Mouse (Mus musculus) forebrain, embryonic 10.5 days (tissue): Measurements from ENCODE around the gene Tfam. TPM values are rescaled to one million over a fixed set of nuclear protein-coding genes. Genes with fewer than 3 reads are reported as not detected.

Source experiments
- DNase-seq: peaks from one replicate; pipeline ENCODE4 v3.0.0-alpha.2; 2017; ENCODE audit warnings: low spot score; ENCODE audit errors: extremely low spot score
- H3K27ac ChIP-seq: fragments of 300-500 bp; sonication (generic); 2 replicates; pipeline ENCODE4 v1.5.1; 2016; ENCODE audit warnings: mild to moderate bottlenecking
- H3K27me3 ChIP-seq: fragments of 300-500 bp; sonication (generic); 2 replicates; pipeline ENCODE4 v1.6.1; 2016; ENCODE audit warnings: mild to moderate bottlenecking; ENCODE audit not compliant: poor library complexity, severe bottlenecking
- H3K36me3 ChIP-seq: fragments of 300-500 bp; sonication (generic); replicated peaks from 2 replicates; pipeline ENCODE4 v1.6.1; 2016; ENCODE audit warnings: mild to moderate bottlenecking, moderate library complexity
- H3K4me1 ChIP-seq: fragments of 300-500 bp; sonication (generic); 2 replicates; pipeline ENCODE4 v1.6.1; 2016
- H3K4me3 ChIP-seq: fragments of 300-500 bp; sonication (generic); 2 replicates; pipeline ENCODE4 v1.5.1; 2016; ENCODE audit warnings: mild to moderate bottlenecking, moderate library complexity
- H3K9me3 ChIP-seq: fragments of 300-500 bp; sonication (generic); 2 replicates; pipeline ENCODE4 v1.6.1; 2016; ENCODE audit warnings: mild to moderate bottlenecking, moderate library complexity
- WGBS: fragments of 180-500 bp; shearing (Covaris S2); methylation state at CpG from one replicate; pipeline ENCODE4 v1.1.7; 2016; 5-methylcytosine and 5-hydroxymethylcytosine counted together
- polyA plus RNA-seq: library from polyadenylated mRNA; unstranded; fragments of >200 nt; fragmentation: Nextera tagmentation; extraction: Ambion mirVana; gene quantifications from 2 replicates; pipeline ENCODE4 v1.2.1, GENCODE M21; 2016

Tfam gene
- polyA plus RNA-seq, 1 experiment from 2014 or later: 88.5 TPM

DNA sequence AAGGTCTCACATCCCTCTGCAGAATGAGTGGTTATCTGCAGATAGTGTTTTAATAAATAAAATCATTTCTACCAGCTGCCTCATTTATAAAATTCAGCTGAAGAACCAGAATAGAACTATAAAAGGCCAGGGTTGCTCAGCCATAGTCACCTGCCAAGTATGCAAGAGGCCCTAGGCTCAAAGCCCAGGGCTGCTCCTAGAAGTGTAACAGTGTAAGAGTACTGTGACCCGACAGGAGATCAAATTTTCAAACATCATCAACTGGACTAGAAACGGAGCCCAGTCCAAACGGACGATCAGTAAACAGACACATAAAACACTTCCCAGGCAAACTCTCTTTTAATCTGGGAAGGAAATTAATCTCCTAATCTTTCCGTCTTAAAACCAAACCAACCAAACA is 13.8 kb upstream of the Tfam start:
- Histone ChIP-seq H3K36me3 (peaks cover 27% of the 10 kb centered on the region), H3K4me1 (no peaks in the 10 kb centered on the region), H3K27me3 (no peaks in the 10 kb centered on the region), H3K9me3 (no peaks in the 10 kb centered on the region), H3K4me3 (no peak overlapping the region), H3K27ac (no peak overlapping the region)
- 91% methylated on average over 5 of the region's 5 CpGs for WGBS
- no peak for DNase-seq

DNA sequence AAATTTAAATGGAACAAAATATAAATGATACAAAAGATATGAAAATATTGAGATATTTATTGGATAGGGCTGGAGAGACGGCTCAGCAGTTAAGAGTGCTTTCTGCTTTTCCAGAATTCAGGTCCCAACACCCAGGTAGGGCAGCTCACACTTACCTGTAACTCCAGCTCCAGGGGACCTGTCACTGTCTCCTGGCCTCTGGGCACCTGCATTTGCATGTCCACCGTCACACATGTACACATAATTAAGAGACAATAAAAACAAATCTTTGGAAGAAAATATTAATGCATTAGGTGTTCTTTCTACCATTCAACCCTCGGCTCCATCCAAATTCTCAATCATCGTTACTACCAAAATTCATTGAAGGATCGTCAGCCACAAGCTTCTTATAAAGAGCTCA is 13.2 kb upstream of the Tfam start:
- no peaks in the 10 kb centered on the region for H3K9me3 ChIP-seq
- 87% methylated on average over 5 of the region's 5 CpGs for WGBS
- no peaks in the 10 kb centered on the region for H3K4me1 ChIP-seq
- H3K4me3 ChIP-seq: no peak overlapping the region
- H3K27ac ChIP-seq: no peak overlapping the region
- peaks cover 21% of the 10 kb centered on the region for H3K36me3 ChIP-seq
- no peak for DNase-seq
- no peaks in the 10 kb centered on the region for H3K27me3 ChIP-seq

DNA sequence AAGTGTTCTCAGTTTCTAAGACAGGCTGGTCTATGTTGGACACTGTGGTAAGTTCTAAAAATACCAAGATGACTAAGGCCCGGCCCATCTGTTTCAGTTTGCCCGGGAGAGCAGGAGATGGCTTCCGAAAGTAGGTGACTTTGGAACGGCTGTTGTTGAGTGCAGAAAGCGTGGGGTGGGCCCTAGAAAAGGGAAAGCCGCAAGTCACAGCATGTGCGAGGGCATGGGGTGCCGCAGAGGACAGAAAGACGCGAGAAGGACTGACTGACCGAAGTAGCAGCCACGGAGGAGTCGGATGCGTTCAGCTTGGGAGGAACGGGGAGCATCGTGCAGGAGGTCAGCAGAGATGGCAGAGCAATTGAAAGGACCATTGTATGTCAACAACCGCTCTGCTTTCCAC is 12.4 kb upstream of the Tfam start:
- no peaks in the 10 kb centered on the region for H3K27me3 ChIP-seq
- H3K36me3 ChIP-seq: peaks cover 14% of the 10 kb centered on the region
- no peaks in the 10 kb centered on the region for H3K9me3 ChIP-seq
- H3K4me1 ChIP-seq: no peaks in the 10 kb centered on the region
- H3K27ac ChIP-seq: no peak overlapping the region
- WGBS: 88% methylated on average over 17 of the region's 17 CpGs
- H3K4me3 ChIP-seq: no peak overlapping the region
- no peak for DNase-seq

DNA sequence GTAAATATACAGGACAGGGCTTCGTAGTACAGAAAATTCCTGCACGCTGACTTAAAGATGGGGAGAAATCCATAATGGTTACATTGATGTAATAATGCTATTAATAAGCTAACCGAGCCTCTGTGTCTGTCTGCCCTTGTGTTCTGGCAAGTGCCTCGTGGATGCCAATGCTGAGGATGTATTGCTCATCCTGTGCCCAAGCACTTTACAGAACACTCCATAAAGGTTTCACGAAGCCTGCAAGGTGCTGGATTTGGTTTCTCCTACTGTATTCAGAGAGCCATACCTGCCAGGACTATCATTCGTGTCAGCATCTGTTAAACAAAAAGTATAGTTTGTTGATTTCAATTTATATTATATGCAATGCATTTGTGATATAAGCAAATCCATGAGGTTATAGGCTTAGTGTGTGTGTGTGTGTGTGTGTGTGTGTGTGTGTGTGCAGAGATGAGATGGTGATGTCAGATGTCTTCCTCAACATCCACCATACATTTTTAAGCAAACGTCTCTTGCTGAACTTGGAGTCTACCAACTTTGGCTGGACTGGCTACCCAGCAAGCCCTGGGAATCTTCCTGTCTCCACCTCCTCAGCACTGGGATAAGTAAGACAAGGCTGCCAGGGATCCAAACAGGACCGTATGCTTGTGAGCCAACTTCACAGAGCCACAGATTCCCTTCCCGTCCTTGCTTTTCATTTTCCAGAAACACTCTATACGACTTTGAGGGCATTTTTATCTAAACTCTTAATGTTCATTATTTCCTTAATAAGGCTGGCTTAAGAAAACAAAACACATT is 11.2 kb upstream of the Tfam start:
- Histone ChIP-seq H3K36me3 (peaks cover 2% of the 10 kb centered on the region), H3K9me3 (no peaks in the 10 kb centered on the region), H3K4me3 (no peak overlapping the region), H3K27ac (no peak overlapping the region), H3K4me1 (no peaks in the 10 kb centered on the region), H3K27me3 (no peaks in the 10 kb centered on the region)
- 88% methylated on average over 10 of the region's 10 CpGs for WGBS
- no peak for DNase-seq

- WGBS: 69% methylated on average over 7 of the region's 7 CpGs
- H3K9me3 ChIP-seq: no peaks in the 10 kb centered on the region
- no peak for DNase-seq
- H3K27ac ChIP-seq: no peak overlapping the region
- H3K36me3 ChIP-seq: no peaks in the 10 kb centered on the region
- H3K27me3 ChIP-seq: no peaks in the 10 kb centered on the region
- no peaks in the 10 kb centered on the region for H3K4me1 ChIP-seq
- no peak overlapping the region for H3K4me3 ChIP-seq
Measured at GRCm38 (mm10) chr10:71246956-71247355, 8.9 kb upstream of the Tfam start.

- no peak for DNase-seq
- Histone ChIP-seq H3K27ac (no peak overlapping the region), H3K4me1 (peaks cover 21% of the 10 kb centered on the region), H3K9me3 (no peaks in the 10 kb centered on the region), H3K27me3 (no peaks in the 10 kb centered on the region), H3K36me3 (peaks cover 15% of the 10 kb centered on the region), H3K4me3 (no peak overlapping the region)
- WGBS: 79% methylated on average over 6 of the region's 6 CpGs
Measured at GRCm38 (mm10) chr10:71239479-71240120, 1.5 kb upstream of the Tfam start.

DNA sequence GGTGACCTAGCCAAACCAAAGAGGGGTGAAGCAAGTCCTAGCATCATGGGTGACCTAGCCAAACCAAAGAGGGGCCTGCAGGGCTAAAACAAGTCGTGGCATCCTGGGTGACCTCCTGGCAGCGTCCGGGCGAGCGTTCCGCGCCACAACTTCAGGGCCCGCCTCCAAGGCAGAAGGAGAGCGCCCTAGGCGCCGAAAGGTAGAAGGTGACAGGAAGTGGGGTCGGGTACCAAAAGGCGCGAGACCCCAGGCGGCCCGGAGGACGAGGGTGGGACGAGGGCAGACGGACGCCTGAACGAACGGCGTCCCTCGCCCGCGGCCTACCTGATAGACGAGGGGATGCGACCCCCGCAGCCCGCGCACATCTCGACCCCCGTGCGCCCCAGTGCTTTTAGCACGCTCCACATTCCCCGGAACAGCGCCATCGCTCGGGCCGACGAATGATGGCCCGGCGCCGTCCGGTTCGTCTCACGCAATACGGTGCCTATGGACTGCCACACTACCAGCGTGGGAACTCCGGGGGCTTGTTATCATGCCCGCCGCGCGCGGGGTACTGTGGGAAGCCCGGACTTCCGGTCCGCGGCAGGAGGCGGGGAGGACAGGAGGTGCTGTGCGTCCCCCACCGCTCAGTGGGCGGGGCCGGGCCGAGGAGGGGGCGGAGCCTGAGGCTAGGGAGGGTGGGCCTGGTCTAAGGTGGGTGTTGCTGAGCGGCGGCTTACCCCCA is 402 bp downstream of the Tfam start:
- H3K9me3 ChIP-seq: no peaks in the 10 kb centered on the region
- WGBS: under 1% methylated on average over 68 of the region's 68 CpGs
- H3K4me3 ChIP-seq: peak overlapping the region; percentile 92

DNA sequence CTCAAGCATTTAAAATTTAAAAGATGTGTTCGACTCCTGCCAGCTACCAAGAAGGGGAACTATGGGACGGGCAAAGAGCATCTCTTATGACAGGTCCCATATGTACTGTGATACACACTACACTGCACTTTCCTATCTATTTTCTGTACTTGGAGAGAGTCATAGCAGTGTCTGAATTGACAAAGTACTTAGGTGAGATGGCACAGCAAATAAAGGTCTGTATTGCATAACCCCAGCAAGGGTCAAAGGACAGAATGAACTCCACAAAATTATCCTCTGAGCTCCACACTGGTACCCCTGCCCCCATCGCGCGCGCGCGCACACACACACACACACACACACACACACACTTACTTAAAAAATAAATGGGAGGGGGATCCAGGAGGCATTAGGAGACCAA is 4.0 kb downstream of the Tfam start:
- peaks cover 67% of the 10 kb centered on the region for H3K36me3 ChIP-seq

More for the DNA sequence above, 402 bp downstream of the Tfam start:
- H3K4me1 ChIP-seq: peaks cover 21% of the 10 kb centered on the region
- no peaks in the 10 kb centered on the region for H3K27me3 ChIP-seq
- peaks cover 34% of the 10 kb centered on the region for H3K36me3 ChIP-seq
- H3K27ac ChIP-seq: peak overlapping the region; percentile 92
- DNase-seq: peak; percentile 94

DNA sequence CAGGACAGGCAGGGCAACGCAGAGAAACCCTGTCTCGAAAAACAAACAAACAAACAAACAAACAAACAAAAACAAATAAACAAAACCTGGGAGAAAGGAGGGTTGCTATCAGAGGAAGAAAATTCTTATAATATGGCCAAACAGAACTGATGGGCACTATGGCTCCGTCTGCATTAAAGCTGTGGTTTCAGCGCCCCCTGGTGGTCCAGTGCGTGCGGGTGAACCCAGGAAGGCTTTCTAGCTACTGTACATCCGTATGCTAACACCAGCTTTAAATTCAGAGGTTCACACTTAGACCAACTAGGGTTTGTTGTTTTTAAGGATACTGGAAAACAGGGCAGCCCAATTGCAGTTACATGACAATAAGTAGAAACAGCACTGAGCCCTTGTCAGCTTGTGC is 12.2 kb downstream of the Tfam start:
- Histone ChIP-seq H3K9me3 (0 out of 2 replicates have a peak, but pooled peaks cover 3% of the 10 kb centered on the region), H3K27me3 (no peaks in the 10 kb centered on the region), H3K4me1 (no peaks in the 10 kb centered on the region), H3K36me3 (peaks cover 89% of the 10 kb centered on the region), H3K27ac (no peak overlapping the region), H3K4me3 (no peak overlapping the region)
- WGBS: 49% methylated on average over 7 of the region's 7 CpGs
- DNase-seq: peak; percentile 64

More for the DNA sequence above, 4.0 kb downstream of the Tfam start:
- Histone ChIP-seq H3K27me3 (no peaks in the 10 kb centered on the region), H3K4me3 (no peak overlapping the region), H3K27ac (no peak overlapping the region), H3K4me1 (peaks cover 21% of the 10 kb centered on the region), H3K9me3 (no peaks in the 10 kb centered on the region)
- 96% methylated on average over 8 of the region's 8 CpGs for WGBS
- DNase-seq: no peak

DNA sequence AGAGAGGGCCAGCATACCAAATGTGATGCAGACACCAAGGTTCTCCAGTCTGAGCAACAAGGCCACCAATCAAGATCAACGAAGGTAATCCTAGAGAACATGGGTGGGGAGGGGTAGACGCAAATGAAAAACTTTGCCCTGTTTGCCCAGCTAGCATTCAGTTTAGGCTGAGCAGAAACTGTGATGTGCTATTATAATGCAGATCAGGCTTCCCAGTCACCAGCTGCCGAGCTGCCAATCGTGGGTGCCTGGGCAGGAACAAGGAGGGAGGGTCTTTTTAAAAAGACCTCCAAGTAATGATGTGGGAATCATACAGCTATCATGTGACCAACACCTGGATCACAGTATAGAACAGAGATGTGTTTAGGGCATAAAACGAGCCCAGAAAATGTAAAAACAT is 15.0 kb downstream of the Tfam start:
- no peak overlapping the region for H3K27ac ChIP-seq
- H3K4me1 ChIP-seq: no peaks in the 10 kb centered on the region
- WGBS: 88% methylated on average over 5 of the region's 5 CpGs
- H3K9me3 ChIP-seq: 0 out of 2 replicates have a peak, but pooled peaks cover 3% of the 10 kb centered on the region
- no peak overlapping the region for H3K4me3 ChIP-seq
- DNase-seq: no peak
- peaks cover 3% of the 10 kb centered on the region; the same call in 1 of the 2 replicates for H3K27me3 ChIP-seq
- H3K36me3 ChIP-seq: peaks cover 63% of the 10 kb centered on the region

DNA sequence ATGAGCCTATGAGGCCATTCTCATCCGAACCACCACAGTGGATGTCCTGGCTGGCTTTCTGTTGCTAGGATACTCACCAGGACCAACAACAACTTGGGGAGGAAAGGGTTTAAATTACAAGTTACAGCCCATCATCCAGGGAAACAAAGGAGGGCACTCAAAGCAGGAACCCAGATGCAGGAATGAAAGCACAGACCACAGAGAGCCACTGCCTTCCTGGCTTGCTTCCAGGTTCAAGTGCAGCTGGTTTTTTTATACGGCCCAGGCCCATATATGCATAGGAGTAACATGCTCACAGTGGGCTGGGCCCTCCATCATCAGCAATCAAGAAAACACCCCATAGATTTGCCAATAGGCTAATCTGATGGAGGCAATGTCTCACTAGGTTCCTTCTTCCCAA is 15.4 kb downstream of the Tfam start:
- H3K27ac ChIP-seq: no peak overlapping the region
- H3K27me3 ChIP-seq: peaks cover 3% of the 10 kb centered on the region; the same call in 1 of the 2 replicates
- 91% methylated on average over 2 of the region's 2 CpGs for WGBS
- no peak overlapping the region for H3K4me3 ChIP-seq
- H3K36me3 ChIP-seq: peaks cover 58% of the 10 kb centered on the region
- H3K9me3 ChIP-seq: 0 out of 2 replicates have a peak, but pooled peaks cover 3% of the 10 kb centered on the region
- no peak for DNase-seq
- H3K4me1 ChIP-seq: no peaks in the 10 kb centered on the region

DNA sequence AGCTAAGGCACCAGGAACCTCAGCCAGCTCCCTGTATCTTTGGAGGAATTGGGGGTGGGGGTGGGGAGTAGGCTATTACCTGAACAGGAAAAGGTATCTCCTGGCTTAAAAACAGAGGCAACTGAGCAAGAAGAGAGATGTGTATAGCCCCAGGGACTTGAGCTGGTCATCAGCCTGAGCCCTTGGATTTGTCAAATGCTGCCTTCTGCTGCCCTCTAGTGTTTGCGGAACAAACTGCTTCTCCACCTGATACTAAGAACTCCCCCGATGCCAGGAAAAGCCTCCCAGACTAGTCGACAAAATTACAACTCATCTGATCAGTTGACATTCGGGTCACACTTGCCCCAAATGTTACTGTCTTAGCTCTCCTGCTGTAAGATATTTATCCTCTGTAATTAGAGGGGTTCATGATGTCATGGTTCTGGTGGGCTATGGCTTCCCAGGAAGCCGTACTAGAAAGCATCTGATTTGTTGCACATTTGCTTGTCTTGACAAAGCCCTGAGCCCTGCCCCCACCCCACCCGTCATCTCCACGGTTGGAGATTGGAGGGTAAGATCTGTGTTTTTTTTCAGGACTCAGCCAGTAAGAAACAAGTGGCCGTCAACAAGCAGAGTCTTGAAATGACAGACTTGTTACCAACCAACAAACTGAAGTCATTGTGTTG is 19.7 kb downstream of the Tfam start:
- H3K4me1 ChIP-seq: no peaks in the 10 kb centered on the region
- H3K27ac ChIP-seq: no peak overlapping the region
- peak; percentile 73 for DNase-seq
- H3K9me3 ChIP-seq: 0 out of 2 replicates have a peak, but pooled peaks cover 3% of the 10 kb centered on the region
- WGBS: 24% methylated on average over 8 of the region's 8 CpGs
- H3K36me3 ChIP-seq: peaks cover 17% of the 10 kb centered on the region
- H3K4me3 ChIP-seq: no peak overlapping the region
- H3K27me3 ChIP-seq: peaks cover 3% of the 10 kb centered on the region; the same call in 1 of the 2 replicates
